ENCODE assay signal across 12 mouse cellular contexts in genomic region chr16:77239176-77239790, GRCm38 (mm10).
DNase-seq lines count a peak whose midpoint lies in the region; ATAC-seq and TF ChIP-seq lines count a peak whose summit lies in the region.
"Had no signal": no experiment of that assay in that cellular context is flagged by ENCODE, and none has a peak within 500 bp of the region (broad histone marks: within the 10 kb centered on the region; RNA-seq: fewer than 3 reads in every experiment).

No protein-coding gene starts in this region.

- H3K4me2 ChIP-seq in hindbrain, embryonic 15.5 days: peak overlapping the region; percentile 52
- H3K4me2 ChIP-seq: heart, embryonic 13.5 days; lung, embryonic 14.5 days had no signal

- ATAC-seq in hindbrain, embryonic 15.5 days (ENCODE audit: low FRiP score, low read depth): no peak

- peak overlapping the region; percentile 8 for H3K4me3 ChIP-seq in cerebellum, adult 2 months (replicated peaks; ENCODE audit: insufficient read depth, low read depth, low read length)
- H3K4me3 ChIP-seq in hindbrain, embryonic 15.5 days: peak overlapping the region; percentile 38
- H3K4me3 ChIP-seq: erythroblast, embryonic 14.5 days; heart, embryonic 13.5 days had no signal

- no peak for TF ChIP-seq POLR2A in cerebellum, adult 2 months (IDR thresholded peaks at IDR 0.05; ENCODE audit: borderline replicate concordance, insufficient read depth, low read length)

- peak overlapping the region; percentile 52; the same call in 1 of the 2 replicates for H3K27ac ChIP-seq in cerebellum, adult 2 months (ENCODE audit: insufficient read depth, low read length)
- H3K27ac ChIP-seq in hindbrain, embryonic 15.5 days (replicated peaks): peak overlapping the region; percentile 95
- H3K27ac ChIP-seq: heart, embryonic 13.5 days had no signal

- no peak for TF ChIP-seq CTCF in cerebellum, adult 2 months (IDR thresholded peaks at IDR 0.05; ENCODE audit: borderline replicate concordance, insufficient read depth, low read depth, low read length)

- H3K9me3 ChIP-seq in hindbrain, embryonic 15.5 days: no peaks in the 10 kb centered on the region
- H3K9me3 ChIP-seq: heart, embryonic 13.5 days had no signal

- H3K27me3 ChIP-seq in cerebellum, adult 2 months (ENCODE audit: control insufficient read depth, insufficient read depth, low read length): no peaks in the 10 kb centered on the region
- no peaks in the 10 kb centered on the region for H3K27me3 ChIP-seq in hindbrain, embryonic 15.5 days
- H3K27me3 ChIP-seq: heart, embryonic 13.5 days had no signal

- peak overlapping the region; percentile 50 for H3K9ac ChIP-seq in hindbrain, embryonic 15.5 days
- H3K9ac ChIP-seq: heart, embryonic 13.5 days; lung, embryonic 14.5 days had no signal

- WGBS in cerebellum, adult 2 months: 58% methylated on average over 9 of the region's 9 CpGs
- 30% methylated on average over 9 of the region's 9 CpGs for WGBS in hindbrain, embryonic 15.5 days

- peak; percentile 30 to 45 for DNase-seq in cerebellum, adult 2 months
- DNase-seq in cerebellum, adult 11 months: no peak
- peak; percentile 10 for DNase-seq in right cerebral cortex, adult 18-20 months
- no peak for DNase-seq in right cerebral cortex, postnatal 14 days
- DNase-seq in right cerebral cortex, postnatal 4 days: peak; percentile 27
- DNase-seq in adrenal gland, adult 18-20 months (ENCODE audit: low spot score in 2 of 2): no peak
- DNase-seq in thymus, postnatal 0 days (ENCODE audit: low spot score): no peak
- DNase-seq: kidney, adult 2 months had no signal

- H3K36me3 ChIP-seq in hindbrain, embryonic 15.5 days: no peaks in the 10 kb centered on the region
- H3K36me3 ChIP-seq: heart, embryonic 13.5 days had no signal

- no peaks in the 10 kb centered on the region; the same call in 1 of the 2 replicates for H3K4me1 ChIP-seq in cerebellum, adult 2 months (ENCODE audit: control insufficient read depth, insufficient read depth, low read length)
- peaks cover 8% of the 10 kb centered on the region; the same call in 1 of the 2 replicates for H3K4me1 ChIP-seq in hindbrain, embryonic 15.5 days (replicated peaks)

Comparison
In these comparisons a context has a peak if more than half of its experiments do, and no peak if none do; other contexts are left out.
1. DNase-seq: peak in cerebellum, adult 2 months (2 of 2), right cerebral cortex, adult 18-20 months (single experiment) and right cerebral cortex, postnatal 4 days (single experiment); none in cerebellum, adult 11 months (single experiment), right cerebral cortex, postnatal 14 days (single experiment), adrenal gland, adult 18-20 months (0 of 2) and thymus, postnatal 0 days (single experiment).